Mouse (Mus musculus) hematopoietic stem cell, adult 5-6 weeks (primary cell): Measurements from ENCODE around the gene Sez6l2. TPM values are rescaled to one million over a fixed set of nuclear protein-coding genes. Genes with fewer than 3 reads are reported as not detected.
"Not testable (repeated sequence)": the region's sequence is repeated elsewhere in the genome, so short reads cannot be mapped to it uniquely, and the experiment has no call there.

Source experiments
- ATAC-seq, 2 experiments: fragments of 125-278 bp in 1 of 2; replicated peaks in 1 of 2; 2 replicates each; pipeline ENCODE4 v1.8.0; 2016 to 2017; ENCODE audit warnings: inconsistent platforms in 2 of 2, mild to moderate bottlenecking in 2 of 2, moderate number of reproducible peaks in 2 of 2, low read depth in 1 of 2, moderate TSS enrichment in 1 of 2; ENCODE audit not compliant: low FRiP score in 2 of 2, poor library complexity in 2 of 2, severe bottlenecking in 2 of 2, insufficient read depth in 1 of 2, low TSS enrichment in 1 of 2
- total RNA-seq: library from RNA; stranded (forward); fragments of 172-1452, 232-1000 nt; gene quantifications from 2 replicates; pipeline ENCODE4 v1.2.3, GENCODE M21; 2017

Sez6l2 gene
- 0.25 and 0.63 TPM in 2 replicates for total RNA-seq

DNA sequence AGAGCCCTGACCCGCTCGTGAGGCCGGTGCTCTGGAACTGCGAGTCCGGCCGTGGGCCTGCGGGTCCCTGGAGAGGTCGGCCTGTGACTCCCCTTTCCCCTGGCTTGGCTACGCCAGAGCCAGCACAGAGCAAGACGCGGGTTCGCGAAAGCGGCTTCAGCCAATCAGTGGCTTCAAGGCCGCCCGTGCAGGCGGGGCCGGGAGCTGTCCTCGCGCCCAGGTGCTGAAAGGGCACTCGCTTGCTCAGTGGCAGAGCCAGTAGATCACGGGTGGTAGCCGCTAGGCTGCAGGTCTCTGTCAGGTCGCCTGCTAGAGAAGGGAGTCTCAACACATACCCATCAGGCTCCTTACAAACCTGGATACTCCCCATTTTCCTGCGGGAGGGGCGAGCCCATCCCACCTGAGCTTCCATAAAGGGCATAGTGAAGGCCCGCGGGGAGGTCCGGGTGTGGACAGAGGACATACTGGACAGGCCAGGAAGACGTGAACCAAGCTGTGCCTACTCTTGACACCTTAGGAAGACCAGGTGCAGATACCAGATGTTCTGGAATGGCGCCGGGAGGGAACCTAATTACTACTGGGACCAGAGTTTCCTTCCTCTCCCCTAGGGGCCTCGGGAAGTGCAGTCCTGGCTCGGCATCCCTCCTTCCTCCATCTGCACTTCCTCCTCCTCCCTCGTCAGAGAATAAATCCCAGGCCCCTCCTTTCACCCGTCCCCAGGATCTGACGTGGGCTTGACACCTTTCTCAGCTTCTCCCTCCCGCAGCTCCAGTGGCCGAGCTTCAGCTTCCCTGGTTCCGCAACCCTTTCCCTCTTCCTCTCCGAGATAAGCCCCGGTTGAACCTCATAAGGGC, at the start of gene Sez6l2:
Sez6l2 (plus strand) TSS at position 771 of the 854 bp plus-strand sequence.
- peak; percentile 89 to 90 for ATAC-seq

DNA sequence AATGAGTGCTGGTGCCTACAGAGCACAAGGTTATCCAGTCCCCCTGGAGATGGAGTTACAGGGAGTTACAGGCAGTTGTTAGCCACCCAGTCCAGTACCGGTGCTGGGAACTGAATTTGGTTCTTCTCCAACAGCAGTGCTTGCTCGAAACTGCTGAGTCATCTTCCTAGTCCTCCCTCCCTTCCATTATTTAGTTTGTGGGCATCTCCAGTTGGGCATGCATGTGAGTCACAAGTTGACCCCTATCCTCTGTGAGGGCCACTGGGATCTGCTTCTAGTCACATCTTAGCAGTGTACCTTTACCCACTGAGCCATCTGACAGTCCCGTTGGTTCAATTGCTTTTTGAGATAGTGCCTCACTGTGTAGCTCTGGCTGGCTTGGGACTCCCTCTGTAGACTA, 44.8 kb upstream of the Sez6l2 start:
- no peak for ATAC-seq

DNA sequence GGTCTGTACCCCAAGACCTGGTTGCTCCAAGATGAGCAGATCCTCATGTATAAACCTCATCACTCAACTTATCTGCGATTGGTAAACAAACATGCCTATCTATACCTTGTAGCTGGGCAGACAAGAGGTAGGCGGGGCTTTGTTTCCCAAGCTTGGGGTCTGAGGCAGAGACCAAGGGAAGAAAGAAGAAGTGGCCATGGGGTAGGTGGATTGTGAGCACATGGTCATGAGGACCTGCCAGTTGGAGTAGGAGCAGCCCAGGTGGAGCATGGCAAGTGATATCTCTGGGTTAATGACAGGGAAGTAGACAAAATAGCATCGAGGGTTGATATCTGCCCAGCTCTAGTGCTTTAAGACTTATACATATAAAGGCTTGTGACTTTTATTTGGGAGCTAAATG, 35.5 kb upstream of the Sez6l2 start:
- ATAC-seq = no peak

DNA sequence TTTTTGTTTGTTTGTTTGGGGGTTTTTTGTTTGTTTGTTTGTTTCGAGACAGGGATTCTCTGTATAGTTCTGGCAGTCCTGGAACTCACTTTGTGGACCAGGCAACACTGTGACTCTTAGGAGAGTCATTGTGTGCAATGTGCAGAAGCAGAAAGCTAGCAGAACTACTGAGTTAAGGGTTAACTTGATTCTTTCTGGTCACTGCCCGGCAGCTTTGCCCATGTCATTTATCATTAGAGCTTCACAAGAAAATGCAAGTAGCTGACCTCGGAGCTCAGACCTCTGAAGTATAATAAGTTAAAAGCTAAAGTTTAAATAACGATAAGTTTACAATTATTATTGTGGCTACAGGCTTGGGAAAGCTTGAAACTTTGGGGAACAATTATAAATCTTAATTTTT, 32.0 kb upstream of the Sez6l2 start:
- not testable (repeated sequence) for ATAC-seq

DNA sequence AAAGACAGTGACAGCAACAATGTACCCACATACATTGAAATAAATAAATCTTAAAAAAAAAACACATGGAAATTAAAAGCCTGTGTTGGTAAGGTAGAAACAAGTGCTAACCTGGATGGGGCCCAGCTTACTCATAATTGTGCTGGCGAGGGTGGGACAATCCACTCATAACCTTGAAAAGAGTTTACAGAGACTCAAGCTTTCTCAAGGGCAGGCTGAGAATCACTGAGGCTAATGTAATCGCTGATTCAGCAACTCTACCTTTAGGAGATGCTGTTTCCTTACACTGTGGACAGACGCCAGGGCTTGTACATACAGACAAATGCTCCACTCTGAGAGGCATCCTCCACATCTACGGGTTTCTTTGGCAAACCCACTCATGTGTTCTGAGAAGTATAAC, 30.4 kb upstream of the Sez6l2 start:
- ATAC-seq = no peak

DNA sequence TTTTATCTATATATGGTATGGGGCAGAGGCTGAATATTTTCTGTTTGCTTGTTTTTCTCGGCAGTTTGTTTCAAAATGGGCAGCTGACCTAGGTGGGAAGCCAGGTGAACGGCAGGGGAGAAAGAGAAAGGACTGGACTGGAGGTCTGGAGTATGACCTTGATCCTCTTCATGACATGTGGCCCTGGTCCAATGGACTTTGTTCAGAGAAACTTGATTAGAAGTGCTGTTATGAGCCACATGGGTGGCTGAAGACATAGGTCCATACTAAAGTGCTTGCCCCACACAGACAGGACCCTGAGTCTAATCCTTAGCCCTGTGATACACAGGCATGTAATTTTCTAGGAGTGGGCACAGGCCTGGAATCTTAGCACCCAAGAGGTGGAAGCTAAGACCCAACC, 28.8 kb upstream of the Sez6l2 start:
- ATAC-seq = no peak

DNA sequence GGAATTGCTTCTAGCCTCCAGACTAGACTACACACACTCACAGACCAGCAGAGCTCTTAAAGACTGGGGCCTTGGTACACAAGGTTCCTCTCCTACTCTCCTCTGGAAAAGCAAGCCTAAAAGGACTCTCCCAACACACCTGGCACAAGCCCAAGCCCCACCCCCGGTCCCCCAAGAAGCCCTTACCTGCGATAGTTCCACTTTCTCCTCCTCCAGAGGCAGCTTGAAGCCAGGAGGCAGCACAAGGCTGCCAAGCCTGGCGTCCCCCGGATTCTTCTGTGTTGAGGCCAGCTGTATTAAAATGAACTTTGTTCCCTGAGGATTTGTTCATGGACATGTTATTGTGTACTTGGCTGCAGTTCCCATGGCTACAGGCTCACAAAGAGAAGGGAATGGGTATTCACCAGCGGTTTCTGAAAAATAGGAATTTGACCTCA, 27.7 kb upstream of the Sez6l2 start, which contains the start of gene Tmem219:
Tmem219 (minus strand) TSS at position 294 of the 437 bp plus-strand sequence.
- no peak for ATAC-seq

DNA sequence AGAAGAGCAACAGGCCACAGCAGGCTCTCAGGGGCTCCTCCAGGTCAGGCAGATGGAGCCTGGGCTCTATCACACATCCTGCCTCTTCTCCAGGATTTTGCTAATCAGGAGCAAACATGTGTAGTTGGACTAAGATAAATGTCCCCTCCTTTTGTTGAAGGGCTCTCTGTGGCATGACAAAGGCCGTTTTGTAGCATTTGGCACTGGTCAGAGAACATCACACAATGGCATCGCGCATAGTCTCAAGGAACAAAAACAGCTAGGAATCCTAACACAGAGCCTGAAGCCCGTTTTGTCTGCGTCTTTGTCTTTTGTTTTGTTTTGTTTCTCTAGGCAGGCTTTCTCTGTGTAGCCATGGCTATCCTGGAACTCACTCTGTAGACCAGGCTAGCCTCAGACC, 26.4 kb upstream of the Sez6l2 start:
- no peak for ATAC-seq

DNA sequence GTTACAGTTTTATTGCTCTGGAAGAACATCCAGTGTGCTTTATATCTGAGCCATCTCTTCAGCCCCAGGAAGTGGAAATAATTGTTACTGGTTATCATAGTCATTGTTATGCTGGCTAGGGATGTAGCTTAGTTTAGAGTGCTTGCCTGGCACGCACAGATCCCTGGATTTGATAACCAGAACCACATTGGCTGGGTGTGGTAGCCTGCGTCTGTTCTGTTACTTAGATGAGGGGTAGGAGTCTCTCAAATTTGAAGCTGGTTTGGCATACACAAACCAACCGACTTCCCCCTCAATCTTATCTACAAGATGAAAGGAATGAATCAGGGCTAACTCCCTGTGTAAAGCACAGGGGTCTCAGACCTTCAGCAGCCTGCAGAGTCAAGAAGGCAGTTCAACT, 24.1 kb upstream of the Sez6l2 start:
- ATAC-seq = no peak

DNA sequence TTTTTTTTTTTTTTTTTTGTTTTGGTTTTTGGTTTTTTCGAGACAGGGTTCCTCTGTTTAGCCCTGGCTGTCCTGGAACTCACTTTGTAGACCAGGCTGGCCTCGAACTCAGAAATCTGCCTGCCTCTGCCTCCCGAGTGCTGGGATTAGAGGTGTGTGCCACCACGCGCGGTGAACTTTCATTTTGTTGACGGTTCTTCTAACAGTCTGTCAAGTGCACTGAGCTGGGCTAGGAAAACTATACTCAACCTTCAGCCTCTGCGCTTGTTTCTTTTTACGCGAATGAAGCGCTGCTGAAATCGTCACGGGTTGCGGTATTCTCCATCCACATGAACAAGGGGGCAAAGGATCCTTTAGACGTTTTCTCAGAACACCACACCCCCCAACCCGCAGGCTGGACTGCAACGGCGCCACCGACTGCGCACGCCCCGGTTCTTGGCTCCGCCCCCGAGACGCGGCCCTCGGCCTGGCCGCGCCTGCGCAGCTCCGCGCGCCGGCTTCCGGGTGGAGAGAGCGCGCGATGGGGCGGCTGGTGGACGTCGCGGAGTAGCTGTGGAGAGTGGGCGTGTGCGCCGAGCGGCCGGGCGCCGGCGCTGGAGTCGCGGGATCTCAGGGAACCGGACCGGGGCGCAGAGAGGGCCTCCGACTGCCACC, 21.9 kb upstream of the Sez6l2 start, which contains the start of gene Kctd13:
Kctd13 (plus strand) TSS at position 496 of the 654 bp plus-strand sequence.
- ATAC-seq = peak; percentile 82 to 91

DNA sequence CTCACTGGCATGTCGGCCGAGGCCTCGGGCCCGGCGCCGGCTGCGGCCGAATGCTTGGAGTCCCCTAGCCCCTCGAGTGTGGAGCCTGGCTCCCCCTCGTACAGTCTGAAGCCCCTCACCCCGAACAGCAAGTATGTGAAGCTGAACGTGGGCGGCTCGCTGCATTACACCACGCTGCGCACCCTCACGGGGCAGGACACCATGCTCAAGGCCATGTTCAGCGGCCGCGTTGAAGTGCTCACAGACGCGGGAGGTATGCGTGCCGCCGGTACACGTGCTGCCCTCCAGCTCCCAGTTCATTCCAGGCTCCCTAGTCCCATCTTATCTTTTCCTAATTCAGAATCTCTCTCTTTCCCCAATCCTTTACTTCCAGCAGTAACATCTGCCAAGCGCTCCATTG, 21.3 kb upstream of the Sez6l2 start:
- peak in 1 of 2 experiments; percentile 14; a peak in 1 of 4 replicates for ATAC-seq

DNA sequence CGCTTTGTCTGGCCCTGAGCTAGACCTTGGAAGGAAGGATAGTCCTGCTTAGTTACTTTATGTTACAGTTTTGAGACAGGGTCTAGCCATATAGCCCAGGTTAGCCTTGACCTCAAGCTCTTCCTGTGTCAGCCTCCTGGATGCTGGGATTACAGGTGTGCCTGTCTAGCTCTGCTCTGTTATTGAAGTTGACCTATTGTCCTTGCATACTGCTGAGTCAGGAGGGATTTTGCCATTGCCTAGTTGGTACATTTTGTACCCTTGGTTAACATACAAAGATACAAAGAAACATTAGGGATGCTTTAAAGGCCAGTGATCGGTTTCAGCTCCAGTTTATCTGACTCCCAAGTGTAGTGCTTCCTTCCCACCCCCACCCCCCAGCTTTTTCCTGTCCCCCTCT, 17.7 kb upstream of the Sez6l2 start:
- no peak for ATAC-seq

DNA sequence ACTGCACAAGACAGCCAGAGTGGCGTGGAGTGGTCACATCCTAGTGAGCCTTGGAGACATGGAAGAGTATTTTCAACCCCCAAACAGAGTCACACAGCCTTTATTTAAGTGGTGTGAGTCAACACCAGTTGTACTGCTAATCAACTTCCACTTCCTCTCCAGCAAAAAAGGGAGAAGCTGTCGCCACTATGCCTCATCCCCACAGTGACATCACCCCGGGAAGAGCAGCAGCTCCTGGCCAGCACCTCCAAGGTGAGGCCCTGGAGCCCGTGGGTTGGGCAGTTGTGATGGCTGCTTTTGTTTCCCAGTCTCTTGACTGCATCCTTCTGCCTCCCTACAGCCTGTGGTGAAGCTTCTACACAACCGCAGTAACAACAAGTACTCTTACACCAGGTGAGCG, 9.2 kb upstream of the Sez6l2 start:
- no peak for ATAC-seq

DNA sequence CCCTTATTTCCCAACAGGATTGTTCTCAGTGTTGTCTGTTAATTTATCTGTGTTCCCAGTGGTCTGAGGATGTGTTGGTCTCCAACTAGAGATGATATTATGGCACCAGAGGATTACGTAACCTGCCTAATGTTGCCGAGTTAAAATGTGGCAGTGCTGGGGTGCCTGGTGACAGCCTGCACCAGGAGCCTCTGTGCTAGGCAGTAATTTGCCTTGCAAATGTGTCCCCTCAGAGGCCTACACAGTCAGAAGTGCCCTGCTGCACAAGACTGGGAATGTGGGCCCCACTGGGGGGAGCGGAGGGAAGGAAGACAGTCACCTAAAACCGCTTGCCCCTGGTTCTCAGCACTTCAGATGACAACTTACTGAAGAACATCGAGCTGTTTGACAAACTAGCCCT, 8.6 kb upstream of the Sez6l2 start:
- no peak for ATAC-seq

DNA sequence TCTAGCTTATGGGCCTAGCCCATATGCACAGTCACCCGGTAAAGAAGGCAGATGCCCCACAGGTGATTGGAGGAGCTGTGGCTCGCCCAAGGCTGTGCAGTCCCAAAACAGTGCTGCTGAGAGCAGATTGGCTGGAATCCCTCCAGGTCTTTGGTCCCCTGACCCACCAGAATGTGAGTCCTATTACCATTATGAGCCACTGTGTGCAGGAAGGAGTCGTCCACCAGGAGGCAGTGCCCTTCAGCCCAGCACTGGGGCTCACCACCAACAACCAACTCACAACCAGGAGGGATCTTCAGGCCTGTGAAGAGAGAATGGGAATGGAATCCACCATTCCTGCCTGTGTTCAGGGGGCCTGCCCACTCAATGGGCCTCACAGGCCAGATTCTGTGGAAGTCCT, 3.8 kb upstream of the Sez6l2 start:
- ATAC-seq = peak in 1 of 2 experiments; percentile 61; a peak in 2 of 4 replicates

DNA sequence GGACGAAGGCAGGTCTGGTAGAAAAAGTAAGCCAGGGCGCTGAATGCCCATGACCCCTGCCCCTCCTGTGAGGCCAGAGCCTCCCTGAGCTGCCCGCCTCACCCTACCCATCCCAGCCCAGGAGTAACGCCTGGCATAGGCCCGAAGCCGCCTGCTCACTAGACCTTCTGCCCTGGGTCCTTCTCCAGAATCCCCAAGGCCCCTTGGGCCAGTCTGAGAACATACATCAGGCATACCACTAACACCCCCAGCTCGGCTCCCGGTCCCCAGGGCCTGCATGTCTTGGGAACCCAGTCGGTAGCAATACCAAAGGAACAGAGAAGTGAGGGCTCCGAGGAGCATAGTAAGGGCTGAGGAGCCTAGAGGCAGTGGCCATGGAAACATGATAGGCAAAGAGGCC, 1.7 kb upstream of the Sez6l2 start:
- ATAC-seq = no peak

DNA sequence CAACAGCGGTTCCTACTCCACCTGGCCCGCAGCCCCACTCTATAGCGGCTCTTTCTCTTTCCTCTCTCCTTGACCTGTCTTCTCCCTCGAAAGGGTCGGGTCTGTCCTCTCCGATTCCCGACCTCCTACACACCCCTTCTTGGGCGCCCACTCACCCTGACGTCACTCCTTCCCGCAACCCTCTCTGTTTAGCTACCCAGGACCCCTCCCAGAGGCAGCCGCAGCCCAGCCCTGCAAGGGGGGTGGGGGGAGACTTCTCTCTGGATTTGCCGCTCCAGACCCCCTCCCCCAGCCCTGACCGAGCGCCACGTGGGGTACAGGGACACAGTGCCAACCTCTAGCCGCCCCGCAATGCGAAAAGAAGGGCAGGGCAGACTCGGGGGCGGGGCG, 965 bp upstream of the Sez6l2 start, which contains the start of gene Asphd1:
Asphd1 (minus strand) TSS at position 180 of the 390 bp plus-strand sequence.
- no peak for ATAC-seq
